Mouse (Mus musculus): ENCODE data around the gene Pcbp3. TPM values are rescaled to one million over a fixed set of nuclear protein-coding genes. Genes with fewer than 3 reads are reported as not detected.
"Not testable (repeated sequence)": the region's sequence is repeated elsewhere in the genome, so short reads cannot be mapped to it uniquely, and the experiment has no call there.

The Pcbp3 gene
- total RNA-seq (2021), result 27.3 and 31.6 TPM in 2 replicates
- long read RNA-seq, transcript Pcbp3-201 (16 exons, 2,013 nt), result major isoform, 8 of 31 reads
- long read RNA-seq, partial matches to known transcripts, result 5 of 31 reads
- long read RNA-seq, other reads (novel, unspliced or antisense), result 18 of 31 reads

GRCm38 (mm10) chr10:76961790-76962489, at the start of gene Pcbp3:
Gene Pcbp3 (minus strand): TSS chr10:76961887.
- DNase-seq, result peak; percentile 98

- DNase-seq, result no peak
Measured at GRCm38 (mm10) chr10:77008698-77009097, 47.0 kb upstream of the Pcbp3 start.

- DNase-seq, result peak; percentile 54
Measured at GRCm38 (mm10) chr10:77008109-77008561, 46.4 kb upstream of the Pcbp3 start.

GRCm38 (mm10) chr10:77007433-77008108, 45.9 kb upstream of the Pcbp3 start:
- no peak for DNase-seq

GRCm38 (mm10) chr10:77004936-77005335, 43.2 kb upstream of the Pcbp3 start:
- DNase-seq, result no peak

GRCm38 (mm10) chr10:76997759-76998513, 36.2 kb upstream of the Pcbp3 start:
- DNase-seq, result peak; percentile 93

- no peak for DNase-seq
Measured at GRCm38 (mm10) chr10:76992456-76992855, 30.8 kb upstream of the Pcbp3 start.

- no peak for DNase-seq
Measured at GRCm38 (mm10) chr10:76988586-76988985, 26.9 kb upstream of the Pcbp3 start.

- DNase-seq, result peak; percentile 30
Measured at GRCm38 (mm10) chr10:76978042-76978441, 16.4 kb upstream of the Pcbp3 start.

- no peak for DNase-seq
Measured at GRCm38 (mm10) chr10:76976699-76977098, 15.0 kb upstream of the Pcbp3 start.

GRCm38 (mm10) chr10:76973797-76974436, 12.2 kb upstream of the Pcbp3 start:
- no peak for DNase-seq

GRCm38 (mm10) chr10:76972318-76972717, 10.6 kb upstream of the Pcbp3 start:
- DNase-seq, result not testable (repeated sequence)

- no peak for DNase-seq
Measured at GRCm38 (mm10) chr10:76970974-76971373, 9.3 kb upstream of the Pcbp3 start.

GRCm38 (mm10) chr10:76964436-76964835, 2.7 kb upstream of the Pcbp3 start:
- DNase-seq, result peak; percentile 16

- peak; percentile 17 for DNase-seq
Measured at GRCm38 (mm10) chr10:76963997-76964396, 2.3 kb upstream of the Pcbp3 start.

- DNase-seq, result no peak
Measured at GRCm38 (mm10) chr10:76961156-76961555, 531 bp downstream of the Pcbp3 start.

GRCm38 (mm10) chr10:76958201-76958600, 3.5 kb downstream of the Pcbp3 start:
- DNase-seq, result peak; percentile 33

- DNase-seq, result no peak
Measured at GRCm38 (mm10) chr10:76956200-76956599, 5.5 kb downstream of the Pcbp3 start.

- no peak for DNase-seq
Measured at GRCm38 (mm10) chr10:76941038-76941437, 20.6 kb downstream of the Pcbp3 start.

GRCm38 (mm10) chr10:76936827-76937226, 24.9 kb downstream of the Pcbp3 start:
- no peak for DNase-seq

- DNase-seq, result no peak
Measured at GRCm38 (mm10) chr10:76934805-76935204, 26.9 kb downstream of the Pcbp3 start.

GRCm38 (mm10) chr10:76931794-76932193, 29.9 kb downstream of the Pcbp3 start:
- DNase-seq, result no peak
